Mouse (Mus musculus): Measurements from ENCODE around the gene Sycp2.

Sycp2 gene

GRCm38 (mm10) chr2:178407053-178407815 is at the start of gene Sycp2:
Gene Sycp2, minus strand, starts transcription at chr2:178407685.
- DNase-seq, result no peak

DNA sequence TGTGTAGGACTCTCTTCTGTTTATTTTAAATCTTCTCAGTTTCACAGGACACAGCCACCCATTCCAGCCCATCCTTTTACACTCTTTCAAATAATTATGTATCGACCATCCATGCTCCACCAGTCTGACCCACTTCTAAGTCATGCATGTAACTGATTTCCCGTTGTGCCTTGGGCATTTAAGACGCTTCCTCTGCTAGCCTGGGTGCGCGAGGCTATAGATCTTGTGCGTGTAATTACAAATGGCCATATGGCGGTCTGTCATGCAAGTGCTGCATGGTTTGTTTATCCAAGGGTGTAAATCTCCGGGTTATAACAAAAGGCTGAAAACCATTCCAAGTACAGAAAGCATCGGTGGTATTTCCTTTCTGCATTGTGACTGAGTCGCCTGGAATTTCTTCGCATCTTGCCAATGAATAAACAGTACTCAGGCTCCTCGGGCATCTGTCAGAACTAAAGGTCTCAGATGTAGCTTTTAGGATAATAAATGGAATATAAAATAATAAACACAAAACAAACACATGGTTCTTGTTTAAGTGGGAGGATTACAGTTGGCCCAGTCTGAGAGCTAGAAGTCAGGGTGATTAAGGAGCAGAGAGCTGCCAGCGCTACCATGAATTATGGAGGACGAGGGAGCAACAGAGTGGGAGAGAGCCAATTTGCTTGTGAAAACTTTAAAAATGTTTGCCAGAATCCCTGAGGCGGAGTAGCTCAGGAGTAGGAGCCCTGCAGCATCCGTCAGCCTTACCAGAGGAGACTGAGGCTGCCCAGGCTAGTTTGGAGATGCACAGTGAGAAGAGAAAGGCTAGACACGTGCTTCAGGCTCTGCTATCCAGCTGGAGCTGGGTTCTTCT is 47.4 kb upstream of the Sycp2 start:
- DNase-seq, result no peak

GRCm38 (mm10) chr2:178450961-178451360 is 43.5 kb upstream of the Sycp2 start:
- DNase-seq, result no peak

GRCm38 (mm10) chr2:178450236-178450635 is 42.8 kb upstream of the Sycp2 start:
- DNase-seq, result no peak

DNA sequence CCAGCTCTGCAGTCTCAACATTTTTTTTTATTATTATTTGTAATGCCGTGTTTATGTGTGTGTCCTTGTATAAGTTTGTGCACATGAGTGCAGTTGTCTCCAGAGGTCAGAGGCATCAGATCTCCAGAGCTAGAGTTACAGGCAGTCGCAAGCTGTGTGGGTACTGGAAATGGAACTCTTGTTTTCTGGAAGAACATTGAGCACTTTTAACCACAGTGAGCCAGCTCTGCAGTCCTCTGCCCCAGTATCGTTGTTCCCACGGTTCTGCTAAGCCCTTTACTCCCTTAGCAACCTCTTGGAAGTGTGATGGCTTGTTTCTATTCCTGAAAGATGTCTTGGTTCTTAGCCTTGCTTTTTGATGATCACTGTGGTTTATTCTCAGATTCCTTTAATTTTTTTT is 41.9 kb upstream of the Sycp2 start:
- DNase-seq, result no peak

- DNase-seq, result no peak
These were observed 29.8 kb upstream of the Sycp2 start for GRCm38 (mm10) chr2:178437311-178437710.

DNA sequence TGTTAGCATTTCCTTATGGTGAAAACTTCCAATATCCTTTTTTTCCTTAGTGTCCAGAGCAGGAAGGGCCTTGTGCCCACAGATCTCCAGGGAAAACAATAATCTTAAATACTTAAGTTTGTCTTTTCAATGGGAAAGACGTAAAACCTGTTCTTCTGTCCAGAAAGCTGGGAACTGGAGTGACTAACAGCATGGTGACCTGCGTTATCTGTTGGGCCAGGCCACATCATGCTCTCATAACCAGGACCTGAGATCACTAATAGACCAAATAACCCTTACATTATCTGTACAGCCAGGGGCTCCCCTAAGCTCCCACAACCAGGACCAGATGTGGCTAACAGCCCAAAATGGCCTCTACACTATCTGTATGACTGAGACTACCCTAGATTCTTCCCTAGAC is 26.4 kb upstream of the Sycp2 start:
- no peak for DNase-seq

GRCm38 (mm10) chr2:178433495-178433894 is 26.0 kb upstream of the Sycp2 start:
- no peak for DNase-seq

DNA sequence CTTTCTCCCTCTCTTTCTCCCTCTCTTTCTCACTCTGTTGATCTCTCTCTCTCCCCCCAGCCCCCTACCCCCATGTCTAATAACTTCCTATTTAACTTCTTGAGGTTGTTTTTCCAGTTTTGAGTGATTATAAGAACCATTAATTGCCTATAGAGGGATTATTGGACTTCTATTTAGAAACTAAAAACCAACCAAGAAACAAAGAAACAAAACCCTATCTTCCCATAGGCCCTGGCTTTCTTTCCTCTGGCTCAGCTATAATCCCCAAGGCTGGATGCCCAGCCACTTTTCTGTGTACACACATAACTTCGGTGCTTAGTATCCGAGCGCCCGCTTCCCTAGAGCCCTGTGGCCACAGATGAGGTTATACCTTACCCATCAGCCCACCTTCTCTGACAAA is 22.7 kb upstream of the Sycp2 start, which contains the start of gene Cdh26:
Cdh26 (plus strand) TSS at position 301 of the 400 bp plus-strand sequence.
- DNase-seq, result no peak

GRCm38 (mm10) chr2:178429426-178429825 is 21.9 kb upstream of the Sycp2 start:
- no peak for DNase-seq

DNA sequence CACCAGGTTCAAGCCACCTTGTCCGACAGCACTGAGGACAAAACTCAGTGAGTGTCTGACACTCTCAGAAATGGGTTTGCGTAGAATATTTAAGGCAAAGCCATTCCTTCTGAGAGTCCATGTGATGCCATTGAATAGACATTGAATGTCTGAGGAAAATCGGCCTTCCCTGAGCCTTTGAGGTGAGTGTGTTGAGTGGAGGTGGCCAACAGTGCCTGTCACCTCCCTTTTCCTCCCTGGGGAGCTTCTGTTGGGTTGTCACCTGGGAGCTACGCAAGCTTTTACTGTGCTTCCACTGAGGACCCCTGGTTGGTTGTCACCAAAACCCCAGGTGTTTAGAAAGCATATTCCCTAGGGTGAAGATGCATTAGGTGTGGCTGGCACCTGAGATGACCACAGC is 21.2 kb upstream of the Sycp2 start:
- DNase-seq, result no peak

GRCm38 (mm10) chr2:178428183-178428582 is 20.7 kb upstream of the Sycp2 start:
- DNase-seq, result no peak

- no peak for DNase-seq
These were observed 19.7 kb upstream of the Sycp2 start for GRCm38 (mm10) chr2:178427181-178427580.

- no peak for DNase-seq
These were observed 18.7 kb upstream of the Sycp2 start for GRCm38 (mm10) chr2:178426229-178426628.

GRCm38 (mm10) chr2:178423223-178423622 is 15.7 kb upstream of the Sycp2 start:
- no peak for DNase-seq

- no peak for DNase-seq
These were observed 14.7 kb upstream of the Sycp2 start for GRCm38 (mm10) chr2:178422186-178422585.

GRCm38 (mm10) chr2:178421603-178422002 is 14.1 kb upstream of the Sycp2 start:
- no peak for DNase-seq

DNA sequence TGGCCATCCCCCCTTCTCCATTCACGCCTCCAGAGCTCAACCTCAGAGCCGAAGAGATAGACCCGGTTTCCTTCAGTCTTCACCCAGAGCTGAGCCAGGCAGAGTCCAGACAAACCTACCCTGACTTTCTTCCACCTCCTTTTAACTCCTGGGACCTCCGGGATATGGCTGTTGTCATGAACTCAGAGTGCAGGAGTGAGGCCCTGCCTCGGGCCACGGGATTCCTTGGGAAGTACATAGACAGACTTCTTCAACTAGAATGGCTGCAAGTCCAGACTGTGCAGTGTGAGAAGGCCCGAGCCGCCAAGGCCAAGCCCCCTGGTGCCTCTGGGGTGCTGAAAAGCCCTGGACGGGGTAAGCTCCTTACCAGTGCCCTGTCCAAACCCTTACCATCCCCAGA is 13.1 kb upstream of the Sycp2 start:
- DNase-seq, result no peak

DNA sequence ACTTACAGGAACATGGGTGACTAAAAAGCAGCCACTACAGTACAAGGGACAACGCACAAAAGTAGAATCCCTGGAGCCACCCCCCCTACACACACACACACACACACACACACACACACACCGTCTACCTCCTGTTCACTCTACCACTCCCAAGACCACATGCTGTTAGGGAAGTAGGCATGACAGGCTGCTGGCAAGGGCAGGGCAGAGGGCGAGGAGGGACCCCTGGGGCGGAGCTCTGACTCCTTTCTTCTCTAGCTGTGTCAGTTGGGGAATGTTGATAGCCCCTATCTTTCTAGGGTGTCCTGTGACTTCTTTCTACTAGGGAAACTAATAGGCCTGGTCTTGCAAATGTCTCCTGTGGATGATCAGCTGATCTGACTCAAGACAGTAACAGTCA is 9.5 kb upstream of the Sycp2 start:
- DNase-seq, result no peak

- DNase-seq, result no peak
These were observed 8.9 kb upstream of the Sycp2 start for GRCm38 (mm10) chr2:178416427-178416826.

- no peak for DNase-seq
These were observed 7.6 kb upstream of the Sycp2 start for GRCm38 (mm10) chr2:178415150-178415448.

DNA sequence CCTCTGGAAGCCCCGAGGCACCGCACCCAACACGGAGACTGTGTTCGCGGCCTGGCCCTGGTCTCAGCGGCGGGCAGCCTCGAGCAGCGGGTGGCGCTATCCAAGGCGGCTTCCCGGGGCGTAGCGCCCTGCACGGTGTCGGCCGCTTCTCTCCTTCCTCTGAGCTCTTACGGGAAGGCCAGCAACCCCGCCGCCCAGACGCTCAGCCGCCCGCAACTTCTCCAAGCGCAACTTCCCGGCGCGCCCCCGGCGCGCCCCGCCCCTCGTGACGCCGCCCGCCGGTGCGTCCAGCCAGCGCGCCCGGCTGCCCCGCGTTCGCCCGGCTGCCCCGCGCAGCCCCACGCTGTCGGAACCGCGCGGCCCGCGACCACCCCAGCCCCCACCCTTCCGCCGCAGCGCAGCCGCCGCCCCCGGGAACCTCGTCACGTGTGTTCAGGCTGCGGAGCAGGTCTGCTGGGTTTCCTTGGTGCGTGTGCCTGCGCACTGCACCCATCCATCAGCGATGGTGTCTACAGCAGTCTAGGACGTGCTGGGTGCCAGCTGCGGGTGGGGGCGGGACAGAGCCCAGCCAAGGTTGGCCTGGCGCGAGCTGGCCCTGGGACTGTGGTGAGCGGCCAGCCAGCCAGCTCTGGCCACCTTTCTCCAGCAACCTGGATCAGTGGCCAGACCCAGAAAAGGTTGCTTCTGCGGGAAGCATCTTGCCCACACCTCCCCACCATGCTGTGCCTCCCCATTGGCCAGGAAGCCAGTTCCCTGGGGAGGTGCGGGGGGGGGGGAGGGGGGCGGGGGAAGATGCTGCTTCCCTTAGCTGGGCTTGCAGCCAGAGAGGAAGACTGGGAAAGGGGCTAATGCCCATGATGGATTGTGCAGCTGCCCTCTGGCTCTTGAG is 7.0 kb upstream of the Sycp2 start, which contains the start of the genes Ppp1r3d and Fam217b:
Ppp1r3d (minus strand) TSS at position 212 of the 889 bp plus-strand sequence.
Fam217b (plus strand) TSS at position 264 of the 889 bp plus-strand sequence.
- peak; percentile 25 for DNase-seq

Data from cerebellum, adult 11 months (tissue).